Mouse (Mus musculus) midbrain, embryonic 14.5 days (tissue): ENCODE results near the gene Gm21958. TPM values are rescaled to one million over a fixed set of nuclear protein-coding genes. Genes with fewer than 3 reads are reported as not detected.
"Not testable (repeated sequence)": the region's sequence is repeated elsewhere in the genome, so short reads cannot be mapped to it uniquely, and the experiment has no call there.

Source experiments
- ATAC-seq: fragments of 200-750 bp; cut with Nextera tagmentation; 2 replicates; pipeline ENCODE4 v1.8.0; 2017; ENCODE audit warnings: moderate number of reproducible peaks, moderate library complexity; ENCODE audit not compliant: low FRiP score, low TSS enrichment
- DNase-seq: peaks from one replicate; pipeline ENCODE4 v3.0.0-alpha.2; 2015
- H3K27ac ChIP-seq: fragments of 300-500 bp; sonication (generic); replicated peaks from 2 replicates; pipeline ENCODE4 v1.5.1; 2014; ENCODE audit warnings: mild to moderate bottlenecking, low read depth, low read length, moderate library complexity
- H3K27me3 ChIP-seq: fragments of 300-500 bp; sonication (generic); 2 replicates; pipeline ENCODE4 v1.6.1; 2014; ENCODE audit warnings: low read length, control low read depth, mixed read lengths; ENCODE audit not compliant: control insufficient read depth, insufficient read depth
- H3K36me3 ChIP-seq: fragments of 300-500 bp; sonication (generic); 2 replicates; pipeline ENCODE4 v1.6.1; 2014; ENCODE audit warnings: low read length, control low read depth; ENCODE audit not compliant: control insufficient read depth, insufficient read depth
- H3K4me1 ChIP-seq: fragments of 300-500 bp; sonication (generic); 2 replicates; pipeline ENCODE4 v1.6.1; 2014; ENCODE audit warnings: mild to moderate bottlenecking, antibody characterized with exemption, low read length, control low read depth; ENCODE audit not compliant: control insufficient read depth, insufficient read depth
- H3K4me2 ChIP-seq: fragments of 300-500 bp; sonication (generic); 2 replicates; pipeline ENCODE4 v1.6.1; 2014; ENCODE audit warnings: mild to moderate bottlenecking, low read length, moderate library complexity
- H3K4me3 ChIP-seq: fragments of 300-500 bp; sonication (generic); replicated peaks from 2 replicates; pipeline ENCODE4 v1.5.1; 2014; ENCODE audit warnings: low read depth, low read length
- H3K9ac ChIP-seq: fragments of 300-500 bp; sonication (generic); replicated peaks from 2 replicates; pipeline ENCODE4 v1.6.1; 2014; ENCODE audit warnings: mild to moderate bottlenecking, low read length, moderate library complexity
- H3K9me3 ChIP-seq: fragments of 300-500 bp; sonication (generic); 2 replicates; pipeline ENCODE4 v1.6.1; 2016; ENCODE audit warnings: low read length, control low read depth, mixed read lengths; ENCODE audit not compliant: control insufficient read depth
- WGBS: fragments of 180-500 bp; shearing (Covaris S2); extraction: QIAGEN DNeasy Blood & Tissue Kit; methylation state at CpG from one replicate; pipeline ENCODE4 v1.1.7; 2014; 5-methylcytosine and 5-hydroxymethylcytosine counted together
- polyA plus RNA-seq: library from polyadenylated mRNA; unstranded; fragments of >200 nt; fragmentation: Nextera tagmentation; extraction: Ambion mirVana; gene quantifications from 2 replicates; pipeline ENCODE4 v1.2.1, GENCODE M21; 2014

Gene Gm21958
- polyA plus RNA-seq, 1 experiment from 2014 or later = 1.1 TPM

- no peak overlapping the region for H3K4me3 ChIP-seq
- H3K9me3 ChIP-seq = no peaks in the 10 kb centered on the region
- ATAC-seq (no peak), DNase-seq (no peak)
- H3K4me2 ChIP-seq = no peak overlapping the region
- peaks cover 70% of the 10 kb centered on the region for H3K36me3 ChIP-seq
- H3K9ac ChIP-seq = no peak overlapping the region
- WGBS = 93% methylated on average over 6 of the region's 6 CpGs
- no peak overlapping the region for H3K27ac ChIP-seq
- H3K27me3 ChIP-seq = no peaks in the 10 kb centered on the region
- H3K4me1 ChIP-seq = no peaks in the 10 kb centered on the region
Observed at GRCm38 (mm10) chr3:54728100-54728499, 13.9 kb upstream of the Gm21958 start.

GRCm38 (mm10) chr3:54727588-54727987 lies 13.4 kb upstream of the Gm21958 start:
- H3K36me3 ChIP-seq = peaks cover 70% of the 10 kb centered on the region

GRCm38 (mm10) chr3:54725344-54725743 lies 11.2 kb upstream of the Gm21958 start:
- ATAC-seq (no peak), DNase-seq (no peak)
- Histone ChIP-seq H3K9ac (no peak overlapping the region), H3K4me3 (no peak overlapping the region), H3K27ac (no peak overlapping the region), H3K4me1 (no peaks in the 10 kb centered on the region), H3K9me3 (no peaks in the 10 kb centered on the region), H3K27me3 (no peaks in the 10 kb centered on the region), H3K4me2 (no peak overlapping the region), H3K36me3 (peaks cover 73% of the 10 kb centered on the region)
- 86% methylated on average over 2 of the region's 2 CpGs for WGBS

More at GRCm38 (mm10) chr3:54727588-54727987, 13.4 kb upstream of the Gm21958 start:
- ATAC-seq (no peak), DNase-seq (no peak)
- Histone ChIP-seq H3K9me3 (no peaks in the 10 kb centered on the region), H3K27me3 (no peaks in the 10 kb centered on the region), H3K4me3 (no peak overlapping the region), H3K4me1 (no peaks in the 10 kb centered on the region), H3K27ac (no peak overlapping the region), H3K9ac (no peak overlapping the region), H3K4me2 (no peak overlapping the region)
- 100% methylated on average over 2 of the region's 2 CpGs for WGBS

- Histone ChIP-seq H3K4me3 (no peak overlapping the region), H3K27ac (no peak overlapping the region), H3K36me3 (peaks cover 65% of the 10 kb centered on the region), H3K9me3 (no peaks in the 10 kb centered on the region), H3K27me3 (no peaks in the 10 kb centered on the region), H3K9ac (no peak overlapping the region), H3K4me1 (no peaks in the 10 kb centered on the region), H3K4me2 (no peak overlapping the region)
- ATAC-seq (no peak), DNase-seq (no peak)
- 88% methylated on average over 10 of the region's 10 CpGs for WGBS
Observed at GRCm38 (mm10) chr3:54723741-54724500, 9.8 kb upstream of the Gm21958 start.

GRCm38 (mm10) chr3:54718947-54719346 lies 4.8 kb upstream of the Gm21958 start:
- Histone ChIP-seq H3K4me3 (no peak overlapping the region), H3K36me3 (peaks cover 79% of the 10 kb centered on the region), H3K27ac (no peak overlapping the region), H3K4me2 (no peak overlapping the region), H3K27me3 (no peaks in the 10 kb centered on the region), H3K9ac (no peak overlapping the region), H3K4me1 (no peaks in the 10 kb centered on the region), H3K9me3 (no peaks in the 10 kb centered on the region)
- DNase-seq = no peak
- 52% methylated on average over 3 of the region's 3 CpGs for WGBS
- ATAC-seq = no peak

GRCm38 (mm10) chr3:54717348-54717747 lies 3.2 kb upstream of the Gm21958 start:
- Histone ChIP-seq H3K36me3 (peaks cover 79% of the 10 kb centered on the region), H3K9me3 (no peaks in the 10 kb centered on the region), H3K9ac (no peak overlapping the region), H3K4me1 (no peaks in the 10 kb centered on the region), H3K4me3 (no peak overlapping the region), H3K27ac (no peak overlapping the region), H3K4me2 (no peak overlapping the region), H3K27me3 (no peaks in the 10 kb centered on the region)
- DNase-seq (peak; percentile 4), ATAC-seq (no peak)
- WGBS = 79% methylated on average over 6 of the region's 6 CpGs

- 92% methylated on average over 6 of the region's 6 CpGs for WGBS
- no peak overlapping the region for H3K27ac ChIP-seq
- peaks cover 79% of the 10 kb centered on the region for H3K36me3 ChIP-seq
- no peak overlapping the region for H3K9ac ChIP-seq
- no peaks in the 10 kb centered on the region for H3K4me1 ChIP-seq
- DNase-seq (no peak), ATAC-seq (no peak)
- H3K4me2 ChIP-seq = no peak overlapping the region
- H3K27me3 ChIP-seq = no peaks in the 10 kb centered on the region
- no peak overlapping the region for H3K4me3 ChIP-seq
- no peaks in the 10 kb centered on the region for H3K9me3 ChIP-seq
Observed at GRCm38 (mm10) chr3:54715461-54715860, 1.3 kb upstream of the Gm21958 start.

GRCm38 (mm10) chr3:54708972-54709371 lies 5.2 kb downstream of the Gm21958 start:
- DNase-seq = no peak
- H3K27me3 ChIP-seq = no peaks in the 10 kb centered on the region
- no peaks in the 10 kb centered on the region for H3K4me1 ChIP-seq
- no peak overlapping the region for H3K9ac ChIP-seq
- no peak overlapping the region for H3K4me2 ChIP-seq
- H3K9me3 ChIP-seq = no peaks in the 10 kb centered on the region
- H3K36me3 ChIP-seq = peaks cover 89% of the 10 kb centered on the region
- H3K4me3 ChIP-seq = no peak overlapping the region
- no peak overlapping the region for H3K27ac ChIP-seq
- no peak for ATAC-seq
- WGBS = 95% methylated on average over 9 of the region's 9 CpGs

- not testable (repeated sequence) for H3K9me3 ChIP-seq, DNase-seq, H3K4me3 ChIP-seq, H3K9ac ChIP-seq, ATAC-seq, H3K4me1 ChIP-seq, H3K4me2 ChIP-seq, H3K27ac ChIP-seq, H3K27me3 ChIP-seq
- peaks cover 84% of the 10 kb centered on the region for H3K36me3 ChIP-seq
- WGBS = 98% methylated on average over 8 of the region's 8 CpGs
Observed at GRCm38 (mm10) chr3:54704106-54704505, 10.0 kb downstream of the Gm21958 start.
